Mouse (Mus musculus) cerebellum, adult 2 months (tissue): ENCODE data around the gene Ugt1a5. TPM values are rescaled to one million over a fixed set of nuclear protein-coding genes. Genes with fewer than 3 reads are reported as not detected.
"Not testable (repeated sequence)": the region's sequence is repeated elsewhere in the genome, so short reads cannot be mapped to it uniquely, and the experiment has no call there.

ENCODE experiments used
- DNase-seq, 2 experiments: peaks; one replicate each; pipeline ENCODE4 v3.0.0; 2021
- H3K27ac ChIP-seq: fragments of 200-500 bp; 2 replicates; pipeline ENCODE4 v1.5.1; 2012; ENCODE audit warnings: low read length, control low read depth, inconsistent platforms; ENCODE audit not compliant: insufficient read depth
- H3K27me3 ChIP-seq: fragments of 200-500 bp; 2 replicates; pipeline ENCODE4 v1.6.1; 2012; ENCODE audit warnings: inconsistent platforms, mild to moderate bottlenecking, low read length, moderate library complexity; ENCODE audit not compliant: control insufficient read depth, insufficient read depth
- H3K4me1 ChIP-seq: fragments of 200-500 bp; 2 replicates; pipeline ENCODE4 v1.6.1; 2011; ENCODE audit warnings: low read length; ENCODE audit not compliant: control insufficient read depth, insufficient read depth
- H3K4me3 ChIP-seq: fragments of 200-500 bp; replicated peaks from 2 replicates; pipeline ENCODE3; 2011; ENCODE audit warnings: mild to moderate bottlenecking, low read depth, low read length, control low read depth; ENCODE audit not compliant: insufficient read depth
- CTCF ChIP-seq: fragments of 200-500 bp; IDR thresholded peaks from 2 replicates; pipeline ENCODE4 v1.5.1; 2011; ENCODE audit warnings: low read depth, mild to moderate bottlenecking, control low read depth, low read length, moderate library complexity, borderline replicate concordance; ENCODE audit not compliant: insufficient read depth
- POLR2A ChIP-seq: fragments of 200-500 bp; IDR thresholded peaks from 2 replicates; pipeline ENCODE4 v1.6.1; 2011; ENCODE audit warnings: low read length, control low read depth, borderline replicate concordance; ENCODE audit not compliant: insufficient read depth
- WGBS: fragments of 180-500 bp; shearing (Covaris S2); methylation state at CpG from one replicate; pipeline ENCODE4 v1.1.7; 2018; 5-methylcytosine and 5-hydroxymethylcytosine counted together
- polyA plus RNA-seq: library from polyadenylated mRNA; depleted of rRNA; stranded (reverse); fragments of >200 nt; gene quantifications from 2 replicates; pipeline ENCODE4 v1.2.3, GENCODE M21; 2012

The Ugt1a5 gene
- polyA plus RNA-seq, 1 experiment: not detected

DNA sequence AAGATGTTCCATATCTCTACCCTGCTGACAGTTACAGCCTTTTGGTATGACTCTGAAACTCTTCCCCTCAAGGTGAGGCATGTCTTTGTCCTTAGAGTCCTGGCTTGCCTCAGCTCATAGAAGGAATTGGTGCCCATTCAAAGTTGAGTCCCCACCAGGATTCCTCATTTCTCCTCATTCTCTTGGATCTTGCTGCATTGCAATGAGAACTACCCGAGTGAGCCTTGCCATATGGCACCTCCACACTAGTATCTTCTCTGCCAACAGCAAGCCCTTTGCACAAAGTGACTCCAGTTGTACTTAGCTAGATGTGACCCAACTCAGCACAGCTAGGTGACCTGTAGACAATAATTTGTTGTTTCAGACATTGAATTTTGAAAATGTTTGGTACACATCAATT, 57.8 kb downstream of the Ugt1a5 start:
- no peak for DNase-seq
- no peaks in the 10 kb centered on the region for H3K4me1 ChIP-seq
- H3K4me3 ChIP-seq: no peak overlapping the region
- TF ChIP-seq POLR2A (no peak), CTCF (no peak)
- no peak overlapping the region for H3K27ac ChIP-seq
- no peaks in the 10 kb centered on the region for H3K27me3 ChIP-seq
- WGBS: 25% methylated on average over 1 of the region's 1 CpGs

- Histone ChIP-seq H3K27ac (no peak overlapping the region), H3K4me3 (no peak overlapping the region), H3K27me3 (no peaks in the 10 kb centered on the region), H3K4me1 (no peaks in the 10 kb centered on the region)
- WGBS: 61% methylated on average over 2 of the region's 2 CpGs
- no peak for TF ChIP-seq POLR2A
- DNase-seq: no peak
These were observed 58.4 kb downstream of the Ugt1a5 start for GRCm38 (mm10) chr1:88224029-88224776.

DNA sequence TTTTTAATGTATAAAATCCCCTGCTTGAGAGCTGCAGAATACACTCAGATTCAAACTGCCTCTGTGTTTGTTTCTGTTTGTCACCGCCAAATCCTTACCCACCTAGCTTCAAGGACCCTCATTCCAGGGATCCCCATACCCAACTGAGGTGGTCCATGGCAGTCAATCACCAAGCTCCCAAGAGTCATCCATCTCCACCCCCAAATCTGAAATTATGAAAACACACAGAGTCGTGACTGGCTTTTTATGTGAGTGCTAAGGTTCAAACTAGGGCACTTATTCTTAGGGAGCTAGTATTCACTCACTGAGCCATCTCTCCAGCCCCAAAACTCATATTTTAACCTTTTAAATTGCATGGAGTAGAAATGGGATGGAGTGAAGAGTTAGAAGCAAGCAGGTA, 59.5 kb downstream of the Ugt1a5 start:
- H3K4me3 ChIP-seq, DNase-seq, H3K27ac ChIP-seq, H3K27me3 ChIP-seq, H3K4me1 ChIP-seq: not testable (repeated sequence)
- 34% methylated on average over 2 of the region's 2 CpGs for WGBS

DNA sequence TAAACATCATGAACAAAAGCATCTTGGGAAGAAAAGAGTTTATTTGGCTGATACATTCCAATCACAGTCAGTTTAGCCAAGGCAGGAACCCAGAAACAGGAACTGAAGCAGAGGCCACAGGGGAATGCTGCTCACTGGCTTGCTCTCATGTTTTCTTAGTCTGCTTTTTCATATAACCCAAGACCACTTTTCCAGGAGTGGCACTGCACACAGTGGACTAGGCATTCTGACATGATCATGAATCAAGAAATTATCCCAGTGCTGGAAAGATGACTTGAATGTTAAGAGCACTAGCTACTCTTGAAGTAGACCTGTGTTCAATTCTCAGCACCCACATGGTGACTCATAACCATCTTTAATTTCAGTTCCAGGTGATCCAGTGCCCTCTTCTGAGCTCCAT, 59.9 kb downstream of the Ugt1a5 start:
- DNase-seq: no peak
- no peaks in the 10 kb centered on the region for H3K27me3 ChIP-seq
- no peaks in the 10 kb centered on the region for H3K4me1 ChIP-seq
- H3K4me3 ChIP-seq: no peak overlapping the region
- no peak overlapping the region for H3K27ac ChIP-seq
- TF ChIP-seq CTCF (no peak), POLR2A (no peak)

DNA sequence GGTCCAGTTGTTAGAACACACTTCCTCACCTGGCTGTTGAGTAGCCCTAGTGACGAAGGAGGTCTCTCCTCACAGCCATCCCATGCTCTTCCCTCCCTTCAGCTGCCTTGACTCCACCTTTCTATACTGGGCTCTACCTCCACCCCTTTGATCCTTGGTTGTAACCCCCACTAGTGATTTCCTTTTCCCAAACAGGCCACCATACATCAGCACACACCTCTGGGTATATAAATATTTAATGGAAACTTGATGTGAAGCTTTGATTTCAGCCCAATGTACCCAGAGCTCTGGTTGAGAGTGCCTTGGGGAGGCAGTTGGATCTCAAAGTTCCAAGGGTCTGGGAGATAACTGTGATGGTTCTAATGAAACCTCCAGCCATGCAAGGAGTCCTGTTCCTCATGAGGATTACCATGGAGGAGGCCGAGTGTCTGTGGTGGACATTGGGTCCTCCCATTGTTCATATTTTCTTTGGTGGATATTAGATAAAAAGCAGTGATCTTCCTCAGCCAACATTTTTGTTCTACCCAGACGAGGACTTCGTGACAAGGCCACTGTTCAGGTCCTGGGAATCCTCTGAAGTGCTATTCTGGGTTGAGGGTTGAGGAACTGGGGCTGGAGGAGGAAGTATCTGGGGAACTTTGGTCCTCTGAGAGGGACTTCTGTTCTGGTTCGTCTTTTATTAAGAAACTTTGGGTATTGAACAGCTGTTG, 61.0 kb downstream of the Ugt1a5 start, which contains the start of gene Mroh2a:
Mroh2a (plus strand) TSS at position 317 of the 710 bp plus-strand sequence.
- no peaks in the 10 kb centered on the region for H3K4me1 ChIP-seq
- no peak within 1 kb of the TSS for H3K4me3 ChIP-seq
- DNase-seq: no peak
- TF ChIP-seq POLR2A: no peak
- no peak for TF ChIP-seq CTCF
- 42% methylated on average over 5 of the region's 5 CpGs for WGBS
- H3K27ac ChIP-seq: no peak within 1 kb of the TSS
- no peaks in the 10 kb centered on the region for H3K27me3 ChIP-seq

DNA sequence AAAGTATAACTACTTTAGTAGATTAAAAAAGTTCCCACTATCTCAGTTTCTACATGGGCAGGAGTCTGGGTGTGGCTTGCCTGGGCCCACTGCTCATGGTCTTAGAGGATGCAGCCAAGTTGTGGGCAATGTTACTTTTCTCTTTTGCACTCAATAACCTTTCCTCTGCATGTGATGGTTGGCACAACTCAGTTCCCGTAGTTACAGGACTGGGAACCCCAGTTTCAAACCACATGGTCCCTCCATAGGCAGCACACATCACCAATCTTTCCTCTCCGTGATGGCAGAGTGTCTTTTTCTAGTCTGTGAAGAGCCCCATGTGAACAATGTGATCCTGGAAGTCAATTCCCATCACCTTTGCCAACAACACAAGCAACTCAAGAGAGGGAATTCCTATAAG, 61.7 kb downstream of the Ugt1a5 start:
- Histone ChIP-seq H3K27me3 (no peaks in the 10 kb centered on the region), H3K4me3 (no peak overlapping the region), H3K27ac (no peak overlapping the region), H3K4me1 (no peaks in the 10 kb centered on the region)
- TF ChIP-seq POLR2A (no peak), CTCF (no peak)
- WGBS: 47% methylated on average over 2 of the region's 2 CpGs
- DNase-seq: no peak

GRCm38 (mm10) chr1:88228121-88228520, 62.3 kb downstream of the Ugt1a5 start:
- TF ChIP-seq POLR2A (no peak), CTCF (no peak)
- DNase-seq: no peak
- H3K27me3 ChIP-seq: no peaks in the 10 kb centered on the region
- no peak overlapping the region for H3K27ac ChIP-seq
- H3K4me3 ChIP-seq: no peak overlapping the region
- H3K4me1 ChIP-seq: no peaks in the 10 kb centered on the region
- WGBS: 69% methylated on average over 7 of the region's 7 CpGs

DNA sequence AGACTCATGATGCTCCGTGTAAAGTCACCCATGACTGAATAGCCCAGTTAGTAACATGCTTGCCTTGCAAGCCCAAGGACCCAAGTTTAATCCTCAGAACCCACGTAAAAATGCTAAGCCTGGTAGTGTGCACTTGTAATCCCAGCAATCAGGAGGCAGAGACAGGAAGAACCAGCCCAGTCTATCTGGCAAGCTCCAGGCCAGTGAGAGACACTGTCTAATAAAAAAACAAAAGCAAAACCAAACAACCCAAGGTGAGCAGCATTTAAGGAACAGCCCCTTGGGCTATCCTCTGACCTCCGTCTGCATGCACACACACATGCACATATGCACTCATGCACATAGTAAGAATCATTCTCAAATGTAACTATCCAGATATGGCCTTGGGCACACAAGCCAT, 63.8 kb downstream of the Ugt1a5 start:
- 73% methylated on average over 3 of the region's 3 CpGs for WGBS
- H3K27me3 ChIP-seq: no peaks in the 10 kb centered on the region
- no peak for DNase-seq
- TF ChIP-seq POLR2A (no peak), CTCF (no peak)
- H3K4me1 ChIP-seq: no peaks in the 10 kb centered on the region
- H3K27ac ChIP-seq: no peak overlapping the region
- H3K4me3 ChIP-seq: no peak overlapping the region
